Mouse (Mus musculus) B cell, adult 62 days (primary cell): ENCODE measurements around the gene 4933411K16Rik. TPM values are rescaled to one million over a fixed set of nuclear protein-coding genes. Genes with fewer than 3 reads are reported as not detected.

ENCODE experiments used
- total RNA-seq: library from RNA; stranded (reverse); gene quantifications from 4 replicates; pipeline ENCODE4 v1.2.4, GENCODE M21; 2023

4933411K16Rik gene
- not detected in 4 replicates for total RNA-seq

GRCm38 (mm10) chr19:42051948-42052347, at the start of gene 4933411K16Rik:
Gene 4933411K16Rik (plus strand): TSS chr19:42052248.

DNA sequence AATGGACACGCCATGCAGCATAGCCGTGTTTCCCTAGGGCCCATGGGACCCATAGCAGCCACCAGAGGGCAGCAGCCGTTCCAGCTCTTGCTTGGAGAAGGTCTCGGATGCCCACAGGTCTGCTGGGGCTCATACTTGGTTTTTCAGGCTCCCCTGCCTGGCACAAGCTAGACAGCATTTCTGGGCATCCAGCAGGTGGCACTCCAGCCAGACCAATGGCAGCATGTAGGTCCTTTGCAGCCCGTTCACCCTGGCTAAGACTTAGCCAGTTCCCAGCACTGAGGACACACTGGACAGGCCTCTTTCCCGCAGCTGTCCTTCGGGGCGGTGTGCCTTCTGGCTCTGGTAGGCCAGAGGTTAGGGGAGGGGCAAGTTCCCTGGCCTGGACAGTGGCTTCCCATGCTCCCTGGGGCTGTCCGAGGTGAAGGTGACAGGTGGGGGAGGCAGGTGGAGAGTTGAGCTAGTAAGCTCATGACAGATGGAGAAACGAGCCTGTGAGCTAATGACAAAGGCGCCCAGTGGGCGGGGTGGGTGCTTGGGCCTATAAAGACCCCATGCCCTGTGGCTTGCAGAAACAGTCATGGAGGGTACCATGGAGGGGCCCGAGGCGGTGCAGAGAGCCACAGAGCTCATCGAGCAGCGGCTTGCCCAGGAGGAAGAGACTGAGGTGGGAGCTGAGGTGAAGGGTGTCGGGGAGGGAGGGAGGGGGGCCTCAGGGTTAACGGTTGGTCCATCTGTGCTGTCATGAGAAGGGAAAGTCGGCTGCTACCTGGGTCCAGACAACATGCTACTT, 16.4 kb upstream of the 4933411K16Rik start, which contains the start of gene Ankrd2:
Ankrd2 (plus strand) TSS at position 545 of the 793 bp plus-strand sequence.

GRCm38 (mm10) chr19:42045269-42046102, 6.6 kb upstream of the 4933411K16Rik start, which contains the start of gene Hoga1:
Gene Hoga1 (plus strand): TSS chr19:42045610.

DNA sequence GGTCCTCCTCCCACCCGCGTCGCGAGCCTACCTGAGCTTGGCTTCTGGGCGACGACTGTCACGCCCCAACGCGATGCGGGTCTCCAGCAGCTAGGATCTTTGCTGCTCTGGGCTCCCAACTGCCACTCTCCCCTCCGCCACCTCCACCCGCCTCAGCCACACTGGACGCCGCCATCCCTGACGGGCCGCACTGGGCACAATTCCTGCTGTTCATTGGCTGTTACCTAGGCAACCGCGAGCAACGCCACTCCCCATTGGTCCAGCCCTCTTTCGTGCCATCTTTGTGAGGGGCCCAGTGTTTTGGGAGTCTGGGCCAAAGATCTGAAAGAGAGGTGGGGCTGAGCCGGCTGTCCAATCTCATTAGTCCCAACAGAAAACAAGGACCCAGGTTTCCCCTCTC, 34.1 kb downstream of the 4933411K16Rik start, which contains the start of gene Morn4:
Morn4 (minus strand) TSS at position 192 of the 400 bp plus-strand sequence.

GRCm38 (mm10) chr19:42089748-42090595, 37.9 kb downstream of the 4933411K16Rik start, which contains the start of gene Pi4k2a:
Gene Pi4k2a (plus strand): TSS chr19:42090470.

Other genes with a start within 250 kb of the 4933411K16Rik start
- gene Frat1, start 222.3 kb upstream of the 4933411K16Rik start, total RNA-seq, result 35.5 to 40.5 TPM (median 37.3 TPM) in 4 replicates
- 37.5 to 43.8 TPM (median 38.4 TPM) in 4 replicates for gene Frat2, start 204.1 kb upstream of the 4933411K16Rik start, total RNA-seq
- gene Rrp12, start 156.1 kb upstream of the 4933411K16Rik start, total RNA-seq, result 37.5 to 42.6 TPM (median 39.7 TPM) in 4 replicates
- gene Pgam1, start 140.3 kb upstream of the 4933411K16Rik start, total RNA-seq, result 80.9 to 95.2 TPM (median 81.5 TPM) in 4 replicates
- 43.1 to 47.9 TPM (median 46.8 TPM) in 4 replicates for gene Exosc1, start 118.8 kb upstream of the 4933411K16Rik start, total RNA-seq
- 33.0 to 38.7 TPM (median 34.5 TPM) in 4 replicates for gene Zdhhc16, start 118.8 kb upstream of the 4933411K16Rik start, total RNA-seq
- 73.0 to 88.4 TPM (median 77.2 TPM) in 4 replicates for gene Mms19, start 71.1 kb upstream of the 4933411K16Rik start, total RNA-seq
- gene Ubtd1, start 70.5 kb upstream of the 4933411K16Rik start, total RNA-seq, result 4.8 to 7.0 TPM (median 5.7 TPM) in 4 replicates
- gene Ankrd2, start 16.2 kb upstream of the 4933411K16Rik start, total RNA-seq, result not detected in 4 replicates
- not detected in 4 replicates for gene Hoga1, start 6.6 kb upstream of the 4933411K16Rik start, total RNA-seq
- gene Morn4, start 34.1 kb downstream of the 4933411K16Rik start, total RNA-seq, result not detected in 4 replicates
- gene Pi4k2a, start 38.2 kb downstream of the 4933411K16Rik start, total RNA-seq, result 46.3 to 50.4 TPM (median 48.0 TPM) in 4 replicates
- gene Avpi1, start 76.8 kb downstream of the 4933411K16Rik start, total RNA-seq, result 3.8 to 4.8 TPM (median 4.2 TPM) in 4 replicates
- gene Marveld1, start 95.2 kb downstream of the 4933411K16Rik start, total RNA-seq, result 1.1 to 1.6 TPM (median 1.2 TPM) in 4 replicates
- gene Zfyve27, start 111.7 kb downstream of the 4933411K16Rik start, total RNA-seq, result 80.0 to 88.4 TPM (median 86.0 TPM) in 4 replicates
- not detected in 4 replicates for gene Sfrp5, start 150.0 kb downstream of the 4933411K16Rik start, total RNA-seq
- gene Golga7b, start 195.3 kb downstream of the 4933411K16Rik start, total RNA-seq, result not detected in 4 replicates